Mouse (Mus musculus) liver, embryonic 11.5 days (tissue): ENCODE measurements around the gene Tars2. TPM values are rescaled to one million over a fixed set of nuclear protein-coding genes. Genes with fewer than 3 reads are reported as not detected.
A peak's percentile ranks its signal among the peaks of the same experiment; 100 is the strongest.

Source experiments
- ATAC-seq: fragments of 200-750 bp; cut with Nextera tagmentation; replicated peaks from 2 replicates; pipeline ENCODE4 v1.8.0; 2017; ENCODE audit warnings: moderate number of reproducible peaks, mild to moderate bottlenecking, moderate TSS enrichment, moderate library complexity; ENCODE audit not compliant: low FRiP score
- DNase-seq: peaks from one replicate; pipeline ENCODE4 v3.0.0-alpha.2; 2017; ENCODE audit warnings: low spot score
- H3K27ac ChIP-seq: fragments of 300-500 bp; sonication (generic); 2 replicates; pipeline ENCODE4 v1.5.1; 2014; ENCODE audit warnings: mild to moderate bottlenecking, low read depth, low read length, control low read depth
- H3K27me3 ChIP-seq: fragments of 300-500 bp; sonication (generic); replicated peaks from 2 replicates; pipeline ENCODE4 v1.6.1; 2014; ENCODE audit warnings: low read length, mixed read lengths; ENCODE audit not compliant: control insufficient read depth, insufficient read depth
- H3K36me3 ChIP-seq: fragments of 300-500 bp; sonication (generic); 2 replicates; pipeline ENCODE4 v1.6.1; 2014; ENCODE audit warnings: mild to moderate bottlenecking, low read length, moderate library complexity, mixed read lengths; ENCODE audit not compliant: control insufficient read depth, insufficient read depth
- H3K4me1 ChIP-seq: fragments of 300-500 bp; sonication (generic); replicated peaks from 2 replicates; pipeline ENCODE4 v1.6.1; 2014; ENCODE audit warnings: low read length, mixed read lengths; ENCODE audit not compliant: control insufficient read depth, insufficient read depth
- H3K4me2 ChIP-seq: fragments of 300-500 bp; sonication (generic); 2 replicates; pipeline ENCODE4 v1.6.1; 2014; ENCODE audit warnings: mild to moderate bottlenecking, control low read depth, moderate library complexity
- H3K4me3 ChIP-seq: fragments of 300-500 bp; sonication (generic); 2 replicates; pipeline ENCODE4 v1.5.1; 2014; ENCODE audit warnings: low read depth, low read length, control low read depth
- H3K9ac ChIP-seq: fragments of 300-500 bp; sonication (generic); 2 replicates; pipeline ENCODE4 v1.6.1; 2014; ENCODE audit warnings: low read depth, low read length, control low read depth
- H3K9me3 ChIP-seq: fragments of 300-500 bp; sonication (generic); 2 replicates; pipeline ENCODE4 v1.6.1; 2016; ENCODE audit warnings: low read length, inconsistent platforms, mixed read lengths; ENCODE audit not compliant: control insufficient read depth
- WGBS: fragments of 180-500 bp; shearing (Covaris S2); extraction: QIAGEN DNeasy Blood & Tissue Kit; methylation state at CpG from one replicate; pipeline ENCODE4 v1.1.7; 2014; 5-methylcytosine and 5-hydroxymethylcytosine counted together
- polyA plus RNA-seq: library from polyadenylated mRNA; unstranded; fragments of >200 nt; fragmentation: Nextera tagmentation; extraction: Ambion mirVana; gene quantifications from 2 replicates; pipeline ENCODE4 v1.2.1, GENCODE M21; 2014

Gene Tars2
- polyA plus RNA-seq, 1 experiment from 2014 or later = 97.9 TPM

- 0 out of 2 replicates have a peak, but pooled peaks cover 3% of the 10 kb centered on the region for H3K4me1 ChIP-seq
- DNase-seq (peak; percentile 86), ATAC-seq (peak; percentile 98)
- H3K9ac ChIP-seq = peak overlapping the region; percentile 80
- peak overlapping the region; percentile 81 for H3K4me2 ChIP-seq
- no peaks in the 10 kb centered on the region for H3K9me3 ChIP-seq
- peak overlapping the region; percentile 74 for H3K4me3 ChIP-seq
- peaks cover 23% of the 10 kb centered on the region for H3K36me3 ChIP-seq
- whole genome bisulfite sequencing = under 1% methylated on average over 30 of the region's 30 CpGs
- no peaks in the 10 kb centered on the region for H3K27me3 ChIP-seq
- H3K27ac ChIP-seq = peak overlapping the region; percentile 54; the same call in 1 of the 2 replicates
Observed at GRCm38 (mm10) chr3:95754345-95755206, 5.4 kb downstream of the Tars2 start.

- H3K36me3 ChIP-seq = peaks cover 35% of the 10 kb centered on the region
- no peak overlapping the region for H3K4me2 ChIP-seq
Observed at GRCm38 (mm10) chr3:95752935-95753334, 7.1 kb downstream of the Tars2 start.

GRCm38 (mm10) chr3:95740406-95740805 is 19.6 kb downstream of the Tars2 start:
- no peaks in the 10 kb centered on the region for H3K27me3 ChIP-seq
- peak; percentile 63 for ATAC-seq
- no peak overlapping the region for H3K4me3 ChIP-seq
- H3K9ac ChIP-seq = peak overlapping the region; percentile 23; the same call in 1 of the 2 replicates
- 22% methylated on average over 8 of the region's 8 CpGs for WGBS
- no peaks in the 10 kb centered on the region for H3K9me3 ChIP-seq
- peaks cover 32% of the 10 kb centered on the region for H3K4me1 ChIP-seq
- H3K27ac ChIP-seq = peak overlapping the region; percentile 72
- peak; percentile 64 for DNase-seq
- peak overlapping the region; percentile 44 for H3K4me2 ChIP-seq
- peaks cover 45% of the 10 kb centered on the region for H3K36me3 ChIP-seq

More at GRCm38 (mm10) chr3:95752935-95753334, 7.1 kb downstream of the Tars2 start:
- Histone ChIP-seq H3K9ac (no peak overlapping the region), H3K27me3 (no peaks in the 10 kb centered on the region), H3K9me3 (no peaks in the 10 kb centered on the region), H3K4me1 (0 out of 2 replicates have a peak, but pooled peaks cover 3% of the 10 kb centered on the region), H3K4me3 (no peak overlapping the region), H3K27ac (no peak overlapping the region)
- WGBS = 91% methylated on average over 3 of the region's 3 CpGs
- no peak for DNase-seq
- no peak for ATAC-seq

DNA sequence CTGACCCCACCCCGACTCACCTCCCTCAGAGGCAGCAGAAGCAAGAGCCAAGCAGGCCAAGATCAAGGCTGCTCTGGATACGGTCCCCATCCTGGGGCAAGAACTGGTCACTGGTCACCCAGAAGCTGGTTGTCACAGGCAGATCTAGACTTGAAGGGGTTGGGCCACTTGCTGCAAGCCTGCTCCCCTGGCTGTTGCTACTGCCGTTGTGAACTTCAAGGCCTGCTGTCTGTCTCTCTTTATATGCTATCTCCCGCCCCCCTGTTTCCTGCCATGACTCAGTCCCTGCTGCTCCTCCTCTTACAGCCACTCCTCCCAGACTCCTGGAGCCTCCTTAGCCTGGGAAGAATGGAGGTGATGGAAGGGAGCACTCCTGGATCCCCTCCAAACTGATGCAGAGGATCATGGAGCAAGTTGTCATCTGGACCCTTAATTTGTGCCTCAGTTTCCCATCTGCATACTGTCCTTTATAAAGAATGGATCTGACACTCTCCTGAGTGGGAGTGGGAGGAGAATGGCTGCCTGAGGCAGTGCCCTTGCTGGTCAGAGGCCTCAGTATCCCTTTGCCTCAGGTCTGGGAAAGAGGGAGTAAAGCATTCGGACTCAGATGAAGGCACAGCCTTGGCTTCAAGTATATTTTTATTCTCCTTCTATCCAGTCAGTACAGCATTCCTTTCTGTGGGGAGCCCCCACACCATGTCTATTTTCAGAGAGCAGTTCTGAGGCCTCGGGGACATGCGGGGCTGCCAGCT is 20.5 kb downstream of the Tars2 start, which contains the start of gene Ecm1:
Gene Ecm1, minus strand, starts transcription at position 217 of the 752 bp plus-strand sequence.
- peak within 1 kb of the TSS; percentile 72 for H3K27ac ChIP-seq
- no peaks in the 10 kb centered on the region for H3K27me3 ChIP-seq
- ATAC-seq = peak; percentile 40; the same call in 1 of the 2 replicates
- WGBS = 55% methylated on average over 7 of the region's 7 CpGs
- H3K9ac ChIP-seq = peak within 1 kb of the TSS; percentile 23; the same call in 1 of the 2 replicates
- peaks cover 40% of the 10 kb centered on the region for H3K36me3 ChIP-seq
- no peak within 1 kb of the TSS for H3K4me3 ChIP-seq
- no peaks in the 10 kb centered on the region for H3K9me3 ChIP-seq
- peaks cover 35% of the 10 kb centered on the region for H3K4me1 ChIP-seq
- H3K4me2 ChIP-seq = peak within 1 kb of the TSS; percentile 44
- no peak for DNase-seq

GRCm38 (mm10) chr3:95735071-95735670 is 24.8 kb downstream of the Tars2 start:
- H3K4me1 ChIP-seq = peaks cover 47% of the 10 kb centered on the region
- ATAC-seq (no peak), DNase-seq (no peak)
- 85% methylated on average over 12 of the region's 12 CpGs for WGBS
- H3K27ac ChIP-seq = peak overlapping the region; percentile 32; the same call in 1 of the 2 replicates
- H3K36me3 ChIP-seq = peaks cover 14% of the 10 kb centered on the region
- H3K4me3 ChIP-seq = no peak overlapping the region
- no peak overlapping the region for H3K9ac ChIP-seq
- H3K4me2 ChIP-seq = no peak overlapping the region
- H3K9me3 ChIP-seq = no peaks in the 10 kb centered on the region
- H3K27me3 ChIP-seq = no peaks in the 10 kb centered on the region

DNA sequence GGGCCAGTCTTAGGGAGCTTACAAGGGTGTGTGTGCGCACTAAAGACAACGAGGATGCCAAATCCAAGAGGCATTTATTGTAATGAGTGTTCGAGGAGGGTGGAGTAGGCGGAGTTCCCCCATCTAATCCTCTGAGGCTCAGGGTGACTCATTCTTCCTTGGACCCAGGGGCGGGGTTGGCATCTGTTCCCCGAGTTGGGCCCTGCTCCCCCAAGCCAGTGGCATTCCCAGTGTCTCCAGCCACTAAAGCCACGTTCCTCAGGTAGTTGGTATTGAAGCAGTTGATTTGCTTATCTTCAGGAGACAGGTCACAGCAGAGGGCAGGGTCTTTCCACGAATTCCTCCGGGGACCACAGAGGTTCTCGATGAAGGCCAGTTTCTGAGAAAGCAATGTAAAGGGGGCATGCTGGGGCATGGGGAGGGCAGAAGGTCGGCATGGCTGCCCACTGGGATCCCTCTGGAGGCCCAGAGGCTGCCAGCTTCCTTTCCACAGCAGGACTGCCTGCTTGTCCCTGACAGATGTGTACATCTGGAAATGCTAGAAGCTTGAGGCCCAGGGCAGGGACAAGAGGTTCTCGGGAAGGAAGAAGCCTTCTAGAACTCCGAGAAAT is 25.8 kb downstream of the Tars2 start:
- no peak for DNase-seq
- peak; percentile 57 for ATAC-seq
- Histone ChIP-seq H3K27me3 (no peaks in the 10 kb centered on the region), H3K9me3 (no peaks in the 10 kb centered on the region), H3K27ac (no peak overlapping the region), H3K4me1 (peaks cover 38% of the 10 kb centered on the region), H3K9ac (no peak overlapping the region; the same call in 1 of the 2 replicates), H3K4me3 (no peak overlapping the region), H3K4me2 (no peak overlapping the region; the same call in 1 of the 2 replicates), H3K36me3 (peaks cover 11% of the 10 kb centered on the region)
- WGBS = 46% methylated on average over 13 of the region's 13 CpGs

GRCm38 (mm10) chr3:95732744-95733521 is 27.1 kb downstream of the Tars2 start:
- Histone ChIP-seq H3K4me3 (no peak overlapping the region), H3K4me1 (peaks cover 32% of the 10 kb centered on the region), H3K36me3 (peaks cover 11% of the 10 kb centered on the region), H3K27me3 (no peaks in the 10 kb centered on the region), H3K27ac (no peak overlapping the region), H3K4me2 (no peak overlapping the region), H3K9me3 (no peaks in the 10 kb centered on the region), H3K9ac (no peak overlapping the region)
- 73% methylated on average over 11 of the region's 11 CpGs for WGBS
- no peak for DNase-seq
- ATAC-seq = 0 out of 2 replicates have a peak, but pooled peaks have one; percentile 37
